Mouse (Mus musculus) kidney, adult 2 months (tissue): Measurements from ENCODE around the gene Tmx2.
A peak's percentile ranks its signal among the peaks of the same experiment; 100 is the strongest.

Experiments used
- CTCF ChIP-seq: fragments of 200-500 bp; conservative IDR thresholded peaks from 2 replicates; pipeline ENCODE4 v1.5.1; 2011; ENCODE audit warnings: low read depth, mild to moderate bottlenecking, control low read depth, low read length, moderate library complexity, mixed read lengths; ENCODE audit not compliant: insufficient read depth, insufficient read length
- POLR2A ChIP-seq: fragments of 200-500 bp; IDR thresholded peaks from one replicate; pipeline ENCODE4 v1.6.1; 2011; ENCODE audit warnings: low read depth, low read length, control low read depth

DNA sequence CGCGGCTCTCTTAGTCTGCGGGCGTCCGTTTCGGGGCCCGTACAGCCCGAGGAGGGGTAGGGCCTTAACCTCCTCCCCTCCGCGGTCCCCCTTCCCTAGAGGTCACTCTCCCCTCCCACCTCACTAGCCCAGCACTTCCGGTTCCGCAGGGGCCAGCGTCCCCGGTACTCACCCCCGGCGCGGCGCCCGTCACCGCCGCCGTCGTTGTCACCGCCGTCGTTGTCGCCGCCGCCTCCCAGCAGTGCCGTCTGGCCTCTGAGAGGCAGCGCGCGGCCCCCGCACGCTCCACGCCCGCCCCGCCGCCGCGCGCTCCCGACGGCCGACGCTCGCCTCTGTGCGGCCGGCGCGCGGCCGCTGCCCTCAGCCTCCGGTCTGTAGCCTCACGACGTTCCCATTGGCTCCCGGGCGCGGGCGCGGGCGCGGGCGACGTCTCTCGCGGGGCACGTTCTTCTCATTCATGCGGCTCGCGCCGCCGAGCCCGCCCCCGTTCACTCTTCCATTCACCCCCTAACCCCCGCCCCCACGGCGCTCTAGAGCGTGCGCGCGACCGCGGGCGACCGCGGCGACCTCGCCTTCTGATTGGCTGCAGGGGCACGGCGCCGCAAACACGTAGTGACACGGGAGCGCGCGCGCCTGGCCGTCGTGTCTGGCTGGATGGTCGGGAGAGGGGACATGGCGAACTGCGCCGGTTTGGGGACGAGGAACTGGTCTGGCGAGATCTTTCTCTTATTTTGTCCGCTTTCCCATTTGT, 36.0 kb upstream of the Tmx2 start, which contains the start of gene Zdhhc5:
- TF ChIP-seq CTCF (no peak), POLR2A (peak; percentile 93)
